Mouse (Mus musculus): ENCODE measurements around the gene Chrna4.
A peak's percentile ranks its signal among the peaks of the same experiment; 100 is the strongest.

DNA sequence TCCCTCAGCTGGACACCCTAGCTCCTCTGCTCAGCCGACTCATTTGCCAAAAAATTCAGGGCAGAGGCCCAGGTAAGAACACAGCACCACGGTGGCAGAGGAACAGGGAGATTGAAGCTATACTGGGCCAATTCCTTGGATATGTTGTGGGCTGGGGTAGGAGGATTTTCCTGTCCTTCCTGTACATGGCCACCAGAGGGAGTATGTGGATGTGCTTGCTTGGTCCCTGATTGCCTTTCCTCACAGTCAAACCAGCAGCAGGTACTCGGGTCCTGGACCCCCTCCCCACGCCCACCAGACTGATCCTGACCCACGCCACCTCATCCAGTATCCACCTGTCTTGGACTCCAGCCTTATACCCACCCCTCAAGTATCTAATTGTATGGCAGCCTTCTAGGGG, 46.9 kb downstream of the Chrna4 start:
- TF ChIP-seq CTCF (conservative IDR thresholded peaks at IDR 0.05; ENCODE audit: low read length) (peak; percentile 66), NANOG (IDR thresholded peaks at IDR 0.05; ENCODE audit: borderline replicate concordance, low read length) (no peak)

Data from E14TG2a.4 (cell line).